Mouse (Mus musculus) neural tube, postnatal 0 days (tissue): ENCODE results near the gene Fbxl21. TPM values are rescaled to one million over a fixed set of nuclear protein-coding genes. Genes with fewer than 3 reads are reported as not detected.

ENCODE experiments used
- polyA plus RNA-seq: library from polyadenylated mRNA; unstranded; fragments of >200 nt; fragmentation: Nextera tagmentation; extraction: Ambion mirVana; gene quantifications from 2 replicates; pipeline ENCODE4 v1.2.1, GENCODE M21; 2015

The Fbxl21 gene
- 6.0 and 7.1 TPM in 2 replicates for polyA plus RNA-seq

DNA sequence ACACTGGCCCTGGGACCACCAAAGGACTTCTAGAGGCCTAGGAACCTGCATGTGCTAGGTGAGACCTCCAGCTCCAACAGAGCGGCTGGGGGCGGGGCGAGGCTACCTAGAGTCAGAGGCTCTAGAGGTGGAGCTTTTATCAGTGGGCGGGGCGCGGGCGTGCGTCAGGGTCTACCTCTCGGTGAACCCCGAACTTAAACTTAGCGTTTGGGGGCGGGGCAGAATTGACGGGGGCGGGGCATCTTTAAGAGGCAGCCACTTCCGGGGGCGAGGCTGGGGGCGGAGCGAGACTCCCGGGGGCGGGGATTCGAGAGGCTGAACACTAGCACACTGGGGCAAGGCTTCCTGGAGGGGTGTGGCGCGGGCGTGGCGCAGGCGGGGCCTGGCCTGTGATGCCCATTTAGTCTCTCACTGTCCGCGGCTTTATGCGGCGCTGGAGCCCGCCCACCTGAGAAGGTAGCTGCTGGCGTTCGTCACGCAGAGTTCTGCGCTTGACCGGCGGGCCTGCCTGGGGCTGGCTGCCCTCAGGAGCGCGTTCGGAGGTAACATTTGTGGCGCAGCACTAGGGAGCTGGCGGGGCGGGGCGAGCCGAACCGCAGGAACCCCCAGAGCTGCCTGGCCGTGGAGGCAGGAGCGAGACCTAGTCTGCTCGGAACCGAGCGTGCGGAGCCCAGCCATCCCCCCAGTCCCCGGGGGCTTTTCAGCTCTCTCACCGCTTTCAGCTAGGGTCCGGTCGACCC lies at the start of gene Fbxl21:
Fbxl21 (plus strand) TSS at position 392 of the 740 bp plus-strand sequence.

DNA sequence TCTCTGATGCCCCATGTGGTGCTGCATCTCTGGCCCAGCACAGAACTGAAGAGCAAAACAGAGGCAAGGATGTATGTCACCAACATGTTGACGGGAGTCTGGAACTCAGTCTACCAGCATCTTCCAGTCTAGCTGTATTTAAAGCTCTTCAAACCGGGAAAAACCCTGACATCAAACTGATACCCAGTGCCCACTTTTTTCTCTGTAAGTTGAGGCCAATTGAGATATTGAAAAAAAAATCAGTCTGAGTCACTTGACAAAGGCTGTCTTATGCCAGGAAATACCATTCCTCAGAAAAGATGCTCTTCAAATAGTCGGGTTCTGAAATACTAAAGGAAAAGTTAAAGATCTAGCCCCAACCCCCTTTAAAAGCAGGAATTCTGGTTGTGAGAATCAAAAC lies 40.1 kb upstream of the Fbxl21 start, which contains the start of gene Il9:
Il9 (minus strand) TSS at position 101 of the 400 bp plus-strand sequence.

GRCm38 (mm10) chr13:56548401-56548800 lies 26.1 kb downstream of the Fbxl21 start, which contains the start of gene Lect2:
Gene Lect2 (minus strand): TSS chr13:56548502.

Other genes with a start within 250 kb of the Fbxl21 start
- 20.2 and 20.4 TPM in 2 replicates for gene Cxcl14, start 225.9 kb upstream of the Fbxl21 start, polyA plus RNA-seq
- gene Gm3045, start 95.9 kb upstream of the Fbxl21 start, polyA plus RNA-seq, result not detected in 2 replicates
- gene Slc25a48, start 84.1 kb upstream of the Fbxl21 start, polyA plus RNA-seq, result 0.06 and 0.10 TPM in 2 replicates
- gene Il9, start 40.2 kb upstream of the Fbxl21 start, polyA plus RNA-seq, result not detected in 2 replicates
- not detected in 2 replicates for gene Lect2, start 26.0 kb downstream of the Fbxl21 start, polyA plus RNA-seq
- gene Tgfbi, start 87.1 kb downstream of the Fbxl21 start, polyA plus RNA-seq, result 17.1 and 17.6 TPM in 2 replicates
- 11.4 and 15.1 TPM in 2 replicates for gene Smad5, start 180.5 kb downstream of the Fbxl21 start, polyA plus RNA-seq
- gene Gm45623, start 231.4 kb downstream of the Fbxl21 start, polyA plus RNA-seq, result 2.1 and 2.4 TPM in 2 replicates